Mouse (Mus musculus): Measurements from ENCODE around the gene Kcna10. TPM values are rescaled to one million over a fixed set of nuclear protein-coding genes. Genes with fewer than 3 reads are reported as not detected.

The Kcna10 gene
- polyA plus RNA-seq, 1 experiment, result 0.19 TPM

DNA sequence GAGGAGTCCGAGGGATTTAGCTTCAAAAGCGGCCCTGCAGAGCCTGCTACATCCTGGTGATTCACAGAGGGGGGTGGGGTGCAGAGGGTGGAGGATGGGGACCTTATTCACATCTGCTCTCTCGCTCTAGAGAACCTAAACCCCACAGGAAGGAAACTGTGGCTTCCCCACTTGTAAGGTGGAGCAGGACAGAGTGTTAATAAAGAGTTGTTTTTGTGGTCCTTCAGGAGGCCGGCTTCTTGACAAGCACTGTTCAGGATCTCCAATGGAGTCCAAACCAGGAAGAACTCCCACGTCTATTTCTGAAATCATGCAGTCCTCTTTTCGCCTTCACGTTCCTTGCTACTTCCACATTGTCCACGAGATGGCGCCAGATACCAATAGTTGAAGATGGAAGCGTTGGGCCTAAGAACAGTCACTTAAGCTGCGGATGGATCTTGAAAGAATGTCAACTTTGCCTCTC is 50.5 kb downstream of the Kcna10 start:
- H3K4me1 ChIP-seq (ENCODE audit: control insufficient read depth, insufficient read depth, low read length), result no peaks in the 10 kb centered on the region
- no peak overlapping the region; the same call in 1 of the 2 replicates for H3K4me3 ChIP-seq (ENCODE audit: insufficient read depth, low read length)
- no peak overlapping the region for H3K27ac ChIP-seq (ENCODE audit: insufficient read depth, low read length)
- TF ChIP-seq POLR2A (IDR thresholded peaks at IDR 0.05; ENCODE audit: extremely low read depth, insufficient read depth, low read length), result no peak
- peak; percentile 97 for TF ChIP-seq CTCF (IDR thresholded peaks at IDR 0.05; ENCODE audit: extremely low read depth, insufficient read depth, low read length)

DNA sequence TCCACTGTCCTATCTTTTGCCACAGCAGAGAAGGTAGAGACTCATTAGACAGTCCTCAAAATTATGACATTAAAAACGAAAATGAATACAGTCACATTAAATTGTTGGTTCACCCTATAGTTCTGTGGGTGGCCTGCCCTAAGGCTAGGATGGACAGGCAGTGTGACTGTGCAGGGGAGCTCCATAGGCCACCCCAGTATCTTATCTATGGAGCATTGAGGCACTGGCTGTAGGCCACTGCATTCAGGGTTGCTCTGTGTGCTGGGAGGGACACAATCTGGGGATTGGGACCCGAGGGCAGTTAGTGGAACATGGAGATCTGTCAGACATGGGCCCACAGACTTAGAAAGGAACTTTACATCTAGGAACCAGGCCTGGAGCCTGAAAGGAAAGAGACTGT is 51.1 kb downstream of the Kcna10 start:
- TF ChIP-seq CTCF (IDR thresholded peaks at IDR 0.05; ENCODE audit: extremely low read depth, insufficient read depth, low read length), result no peak
- no peak for TF ChIP-seq POLR2A (IDR thresholded peaks at IDR 0.05; ENCODE audit: extremely low read depth, insufficient read depth, low read length)
- Histone ChIP-seq H3K27ac (ENCODE audit: insufficient read depth, low read length) (no peak overlapping the region), H3K4me3 (ENCODE audit: insufficient read depth, low read length) (no peak overlapping the region), H3K4me1 (ENCODE audit: control insufficient read depth, insufficient read depth, low read length) (no peaks in the 10 kb centered on the region)

GRCm38 (mm10) chr3:107238051-107238450 is 55.2 kb downstream of the Kcna10 start:
- Histone ChIP-seq H3K27ac (ENCODE audit: insufficient read depth, low read length) (no peak overlapping the region), H3K4me1 (ENCODE audit: control insufficient read depth, insufficient read depth, low read length) (no peaks in the 10 kb centered on the region), H3K4me3 (ENCODE audit: insufficient read depth, low read length) (no peak overlapping the region)
- TF ChIP-seq CTCF (IDR thresholded peaks at IDR 0.05; ENCODE audit: extremely low read depth, insufficient read depth, low read length) (no peak), POLR2A (IDR thresholded peaks at IDR 0.05; ENCODE audit: extremely low read depth, insufficient read depth, low read length) (no peak)

DNA sequence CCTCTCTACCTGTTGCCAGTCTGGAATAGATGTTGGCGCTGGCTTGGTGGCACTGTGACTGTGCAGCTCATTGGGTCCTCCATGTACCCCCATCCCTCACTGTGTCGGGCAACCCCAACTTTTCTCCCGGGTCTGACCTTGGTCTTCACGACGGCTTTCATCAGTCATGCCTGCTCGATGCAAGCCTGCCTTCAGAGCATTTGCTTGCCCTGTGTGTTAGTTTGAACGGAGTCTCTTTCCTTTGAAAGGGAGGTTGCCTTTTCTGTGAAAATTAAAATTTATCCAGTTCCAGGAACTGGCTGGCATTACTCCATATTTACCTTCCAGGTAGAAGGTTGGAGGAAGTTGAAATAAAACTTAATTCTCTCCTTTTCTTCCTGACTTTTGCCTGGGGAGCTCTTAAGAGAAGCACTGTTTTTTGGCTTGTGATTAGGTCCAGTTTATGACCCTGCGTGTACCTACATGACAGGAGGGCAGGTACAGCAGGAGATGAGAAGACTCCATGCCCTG is 55.7 kb downstream of the Kcna10 start:
- Histone ChIP-seq H3K4me1 (ENCODE audit: control insufficient read depth, insufficient read depth, low read length) (no peaks in the 10 kb centered on the region), H3K27ac (ENCODE audit: insufficient read depth, low read length) (no peak overlapping the region), H3K4me3 (ENCODE audit: insufficient read depth, low read length) (no peak overlapping the region)
- TF ChIP-seq POLR2A (IDR thresholded peaks at IDR 0.05; ENCODE audit: extremely low read depth, insufficient read depth, low read length) (no peak), CTCF (IDR thresholded peaks at IDR 0.05; ENCODE audit: extremely low read depth, insufficient read depth, low read length) (no peak)

DNA sequence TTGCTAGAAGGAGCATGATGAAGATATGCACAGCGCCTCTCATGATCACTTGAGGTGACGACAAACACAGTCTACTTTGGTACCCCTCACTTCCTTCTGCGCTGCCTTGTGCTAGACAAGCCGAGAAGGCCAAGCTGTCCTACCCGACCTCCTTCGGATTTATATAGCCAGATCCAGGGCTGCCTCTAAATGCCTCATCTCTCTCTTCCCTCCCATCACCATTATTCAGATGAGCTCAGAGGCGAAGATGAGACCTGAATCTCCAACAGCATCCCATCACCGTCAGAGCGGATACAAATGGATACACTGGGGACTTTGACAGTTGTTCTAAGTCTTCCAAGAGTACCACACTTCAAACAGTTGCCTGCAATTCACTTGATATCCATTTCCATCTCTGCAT is 56.8 kb downstream of the Kcna10 start, which contains the start of gene Prok1:
Prok1 (minus strand) TSS at position 101 of the 400 bp plus-strand sequence.
- H3K4me3 ChIP-seq (ENCODE audit: insufficient read depth, low read length), result no peak within 1 kb of the TSS
- TF ChIP-seq POLR2A (IDR thresholded peaks at IDR 0.05; ENCODE audit: extremely low read depth, insufficient read depth, low read length) (no peak), CTCF (IDR thresholded peaks at IDR 0.05; ENCODE audit: extremely low read depth, insufficient read depth, low read length) (no peak)
- no peak within 1 kb of the TSS for H3K27ac ChIP-seq (ENCODE audit: insufficient read depth, low read length)
- H3K4me1 ChIP-seq (ENCODE audit: control insufficient read depth, insufficient read depth, low read length), result no peaks in the 10 kb centered on the region

DNA sequence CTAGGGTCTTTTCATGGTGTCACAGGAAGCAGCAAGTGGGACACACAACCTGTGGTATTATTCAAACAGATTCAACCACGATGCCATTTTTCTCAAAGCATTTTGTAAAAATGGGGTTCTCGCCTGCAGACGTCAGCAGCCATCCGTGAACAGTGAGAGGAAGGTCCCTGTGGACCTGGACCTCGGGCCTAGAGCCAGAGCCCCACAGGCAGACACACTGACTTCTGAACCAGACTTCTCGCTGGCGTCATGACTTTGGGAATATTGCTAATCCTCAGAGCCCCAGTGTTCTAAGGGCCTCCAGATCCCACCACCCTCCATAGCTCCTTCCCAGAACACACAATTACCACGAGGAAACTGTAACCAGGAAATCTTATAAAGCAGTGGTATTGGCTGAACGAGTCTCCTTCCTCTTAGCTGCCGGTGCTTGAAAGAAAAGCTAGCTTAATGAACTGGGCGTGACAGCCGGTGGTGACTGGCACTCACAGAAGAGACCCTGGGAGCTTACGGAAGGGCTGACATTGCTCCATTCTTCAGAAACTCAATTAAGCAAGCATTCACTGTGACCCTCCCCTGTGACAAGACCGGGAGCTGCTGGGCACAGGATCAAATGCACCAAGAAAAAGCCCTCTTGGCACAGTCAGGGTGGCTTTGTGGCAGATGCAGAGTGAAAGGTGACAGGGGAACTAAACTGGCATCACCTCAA is 58.7 kb downstream of the Kcna10 start:
- TF ChIP-seq POLR2A (IDR thresholded peaks at IDR 0.05; ENCODE audit: extremely low read depth, insufficient read depth, low read length) (no peak), CTCF (IDR thresholded peaks at IDR 0.05; ENCODE audit: extremely low read depth, insufficient read depth, low read length) (no peak)
- no peak overlapping the region for H3K4me3 ChIP-seq (ENCODE audit: insufficient read depth, low read length)
- H3K27ac ChIP-seq (ENCODE audit: insufficient read depth, low read length), result no peak overlapping the region
- H3K4me1 ChIP-seq (ENCODE audit: control insufficient read depth, insufficient read depth, low read length), result no peaks in the 10 kb centered on the region

Other genes with a start within 250 kb of the Kcna10 start
- 5.6 and 6.6 TPM in 2 replicates for gene Kcna3, start 146.9 kb upstream of the Kcna10 start, polyA plus RNA-seq (2012; rRNA removed)
- 45.3 TPM in 2 replicates for gene Kcna2, start 81.9 kb upstream of the Kcna10 start, polyA plus RNA-seq (2012; rRNA removed)
- 0.10 and 0.13 TPM in 2 replicates for gene Cym, start 38.7 kb downstream of the Kcna10 start, polyA plus RNA-seq (2012; rRNA removed)
- gene A630076J17Rik, start 47.6 kb downstream of the Kcna10 start, polyA plus RNA-seq (2012; rRNA removed), result not detected in 2 replicates
- 0.06 and 0.10 TPM in 2 replicates for gene Prok1, start 56.7 kb downstream of the Kcna10 start, polyA plus RNA-seq (2012; rRNA removed)
- gene Lamtor5, start 95.8 kb downstream of the Kcna10 start, polyA plus RNA-seq (2012; rRNA removed), result 115 and 123 TPM in 2 replicates
- gene Slc16a4, start 108.2 kb downstream of the Kcna10 start, polyA plus RNA-seq (2012; rRNA removed), result 2.5 and 2.8 TPM in 2 replicates
- 6.4 and 6.9 TPM in 2 replicates for gene Rbm15, start 150.6 kb downstream of the Kcna10 start, polyA plus RNA-seq (2012; rRNA removed)